Mouse (Mus musculus) G1E (cell line): ENCODE data around the gene Senp7. TPM values are rescaled to one million over a fixed set of nuclear protein-coding genes. Genes with fewer than 3 reads are reported as not detected.

Experiments used
- ATAC-seq: 2 replicates; pipeline ENCODE4 v1.8.0; 2016; ENCODE audit warnings: mild to moderate bottlenecking; ENCODE audit not compliant: insufficient number of reproducible peaks, poor library complexity, low FRiP score, severe bottlenecking; ENCODE audit errors: extremely low read depth
- DNase-seq: peaks from one replicate; pipeline ENCODE4 v3.0.0; 2012; ENCODE audit warnings: low spot score
- H3K27me3 ChIP-seq: 2 replicates; pipeline ENCODE4 v1.6.1; 2012; ENCODE audit warnings: mild to moderate bottlenecking, low read length, inconsistent platforms; ENCODE audit not compliant: insufficient read depth
- H3K36me3 ChIP-seq: replicated peaks from 2 replicates; pipeline ENCODE3; 2012; ENCODE audit warnings: mild to moderate bottlenecking, inconsistent platforms
- H3K4me1 ChIP-seq: 2 replicates; pipeline ENCODE4 v1.6.1; 2012; ENCODE audit warnings: low read depth, low read length, inconsistent platforms, mixed read lengths; ENCODE audit not compliant: insufficient read depth
- H3K4me3 ChIP-seq: 2 replicates; pipeline ENCODE4 v1.5.1; 2012; ENCODE audit warnings: low read depth, mild to moderate bottlenecking, inconsistent platforms, low read length, moderate library complexity, mixed read lengths
- H3K9me3 ChIP-seq: replicated peaks from 2 replicates; pipeline ENCODE4 v1.6.1; 2012; ENCODE audit warnings: inconsistent platforms
- CTCF ChIP-seq: IDR thresholded peaks from 2 replicates; pipeline ENCODE4 v1.5.1; 2012; ENCODE audit warnings: low read depth, low read length, inconsistent platforms, mixed read lengths
- GATA1 ChIP-seq: IDR thresholded peaks from 2 replicates; pipeline ENCODE4 v1.6.1; 2012; ENCODE audit warnings: borderline replicate concordance, low read length, inconsistent platforms, mixed read lengths
- GATA2 ChIP-seq: IDR thresholded peaks from 2 replicates; pipeline ENCODE4 v1.6.1; 2012; ENCODE audit warnings: low read depth, low read length, inconsistent platforms, borderline replicate concordance
- POLR2AphosphoS5 ChIP-seq: IDR thresholded peaks from 2 replicates; pipeline ENCODE4 v1.6.1; 2012; ENCODE audit warnings: low read depth, low read length, inconsistent platforms; ENCODE audit not compliant: insufficient replicate concordance
- TAL1 ChIP-seq: conservative IDR thresholded peaks from 2 replicates; pipeline ENCODE4 v1.6.1; 2012; ENCODE audit warnings: low read depth, low read length, inconsistent platforms, mixed read lengths
- polyA plus RNA-seq: library from polyadenylated mRNA; stranded (reverse); fragments of >175 nt; gene quantifications from 2 replicates; pipeline ENCODE4 v1.2.3, GENCODE M21; 2012
- total RNA-seq, 2 experiments: library from RNA; stranded (forward) in 1 of 2; stranded (reverse) in 1 of 2; fragments of 200-1000 nt in 1 of 2; fragments of >200 nt in 1 of 2; fragmentation: Nextera tagmentation in 1 of 2; gene quantifications; 2 replicates each; pipeline ENCODE4 v1.2.3; 2014 to 2017

Gene Senp7
- total and polyA plus RNA-seq, 3 experiments = 20.5 to 115 (median 37.4) TPM

DNA sequence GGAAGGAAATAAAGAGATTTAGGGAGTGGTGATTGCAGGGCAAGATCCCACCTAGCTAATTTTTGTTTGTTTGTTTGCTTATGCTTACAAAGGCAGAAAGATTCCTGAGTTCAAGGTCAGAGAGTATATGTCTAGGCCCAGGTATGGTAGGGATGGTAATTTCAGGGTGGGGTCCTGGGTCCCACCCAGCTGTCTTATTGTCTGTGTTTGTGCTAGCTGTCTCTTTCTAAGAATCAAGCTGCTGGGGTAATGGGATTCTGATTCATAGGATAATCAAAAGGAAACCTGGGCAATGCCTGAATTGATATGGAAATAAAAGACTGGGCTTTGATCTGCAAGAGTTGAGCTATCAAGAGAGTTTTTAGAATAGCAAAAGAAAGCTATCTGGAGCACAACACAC is 179.5 kb downstream of the Senp7 start:
- TF ChIP-seq GATA2 (no peak), GATA1 (no peak), POLR2AphosphoS5 (no peak), CTCF (no peak), TAL1 (no peak)
- Histone ChIP-seq H3K4me3 (no peak overlapping the region), H3K36me3 (no peaks in the 10 kb centered on the region), H3K27me3 (no peaks in the 10 kb centered on the region), H3K4me1 (no peaks in the 10 kb centered on the region), H3K9me3 (no peaks in the 10 kb centered on the region)
- DNase-seq (no peak), ATAC-seq (no peak)

DNA sequence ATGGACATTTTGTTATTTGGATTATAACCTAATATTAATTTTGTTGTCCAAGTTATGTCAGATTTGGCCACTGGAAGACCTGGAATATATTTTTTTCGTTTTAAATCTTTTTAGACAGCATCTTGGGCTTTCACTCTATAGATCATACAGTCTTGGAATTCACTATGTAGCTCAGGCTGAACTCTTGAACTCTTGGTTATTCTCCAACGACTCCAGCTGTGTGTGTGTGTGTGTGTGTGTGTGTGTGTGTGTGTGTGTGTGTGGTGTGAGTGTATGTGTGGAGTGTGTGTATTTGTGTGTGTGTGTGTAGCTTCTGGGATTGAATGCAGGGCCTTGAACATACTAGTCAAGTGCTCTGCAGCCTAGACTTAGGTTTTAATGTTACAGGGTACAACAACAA is 181.3 kb downstream of the Senp7 start:
- Histone ChIP-seq H3K4me1 (no peaks in the 10 kb centered on the region), H3K9me3 (no peaks in the 10 kb centered on the region), H3K36me3 (no peaks in the 10 kb centered on the region), H3K4me3 (no peak overlapping the region), H3K27me3 (no peaks in the 10 kb centered on the region)
- ATAC-seq = no peak
- DNase-seq = no peak
- TF ChIP-seq POLR2AphosphoS5 = no peak
- no peak for TF ChIP-seq GATA1
- TF ChIP-seq CTCF = no peak
- no peak for TF ChIP-seq TAL1
- no peak for TF ChIP-seq GATA2

DNA sequence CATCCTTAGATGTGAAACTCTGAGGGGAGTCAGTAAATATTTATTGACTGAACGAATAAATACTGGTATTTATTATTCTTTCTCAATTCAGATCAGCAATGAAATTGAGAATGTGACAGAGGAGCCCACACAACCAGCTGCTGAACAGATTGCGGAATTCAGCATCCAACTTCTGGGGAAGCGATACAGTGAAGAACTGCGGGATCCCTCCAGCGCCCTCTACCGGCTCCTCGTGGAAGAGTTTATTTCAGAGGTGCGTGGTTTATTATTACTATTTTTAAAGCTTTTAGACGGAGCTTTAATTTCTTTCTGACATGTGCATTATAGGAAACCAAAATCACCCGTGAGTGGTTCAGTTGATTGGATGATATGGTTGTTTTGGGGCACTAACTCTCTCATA is 183.2 kb downstream of the Senp7 start:
- DNase-seq = peak; percentile 1
- Histone ChIP-seq H3K4me1 (no peaks in the 10 kb centered on the region), H3K9me3 (no peaks in the 10 kb centered on the region), H3K27me3 (no peaks in the 10 kb centered on the region), H3K4me3 (no peak overlapping the region), H3K36me3 (no peaks in the 10 kb centered on the region)
- no peak for ATAC-seq
- TF ChIP-seq CTCF = peak; percentile 46
- TF ChIP-seq POLR2AphosphoS5 = no peak

DNA sequence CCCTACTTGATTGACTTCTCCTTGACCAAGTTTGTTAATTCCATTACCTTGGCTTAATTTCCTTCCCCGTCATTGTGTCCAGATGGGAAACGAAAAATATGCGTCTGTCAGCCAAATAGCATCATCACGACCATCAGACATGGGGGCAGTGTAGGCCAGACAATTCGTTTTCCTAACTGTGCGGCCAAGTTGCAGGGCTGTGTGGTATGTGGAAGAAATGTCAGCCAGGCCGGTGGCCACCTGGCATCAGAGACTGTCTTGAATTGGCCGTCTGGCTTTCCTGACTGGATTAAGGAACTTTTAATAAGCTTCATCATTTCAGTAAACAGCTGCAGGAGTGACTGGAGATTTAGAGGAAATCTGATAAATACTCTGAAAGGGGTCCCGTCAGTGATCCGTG is 184.6 kb downstream of the Senp7 start:
- ATAC-seq = no peak
- no peak overlapping the region for H3K4me3 ChIP-seq

More for the DNA sequence above, 184.6 kb downstream of the Senp7 start:
- Histone ChIP-seq H3K4me1 (no peaks in the 10 kb centered on the region), H3K27me3 (no peaks in the 10 kb centered on the region), H3K9me3 (no peaks in the 10 kb centered on the region), H3K36me3 (no peaks in the 10 kb centered on the region)
- TF ChIP-seq TAL1 (no peak), GATA2 (no peak), GATA1 (no peak), POLR2AphosphoS5 (no peak), CTCF (no peak)
- DNase-seq = no peak

Other genes with a start within 250 kb of the Senp7 start
- 5.5 and 5.7 TPM in 2 replicates for gene Nfkbiz, start 209.4 kb upstream of the Senp7 start, total RNA-seq (2014; fragmentation: Nextera tagmentation)
- 5.1 and 5.5 TPM in 2 replicates for gene Nfkbiz, start 209.4 kb upstream of the Senp7 start, total RNA-seq (2017)
- 0.74 and 0.92 TPM in 2 replicates for gene Nfkbiz, start 209.4 kb upstream of the Senp7 start, polyA plus RNA-seq
- gene Nxpe3, start 153.1 kb upstream of the Senp7 start, total RNA-seq (2014; fragmentation: Nextera tagmentation) = 25.2 and 29.2 TPM in 2 replicates
- gene Nxpe3, start 153.1 kb upstream of the Senp7 start, total RNA-seq (2017) = 9.9 and 13.3 TPM in 2 replicates
- 0.79 and 1.3 TPM in 2 replicates for gene Nxpe3, start 153.1 kb upstream of the Senp7 start, polyA plus RNA-seq
- gene Cep97, start 113.5 kb upstream of the Senp7 start, total RNA-seq (2014; fragmentation: Nextera tagmentation) = 17.4 and 17.6 TPM in 2 replicates
- 17.3 and 24.6 TPM in 2 replicates for gene Cep97, start 113.5 kb upstream of the Senp7 start, total RNA-seq (2017)
- 5.8 and 11.4 TPM in 2 replicates for gene Cep97, start 113.5 kb upstream of the Senp7 start, polyA plus RNA-seq
- gene Rpl24, start 82.1 kb upstream of the Senp7 start, total RNA-seq (2014; fragmentation: Nextera tagmentation) = 410 and 496 TPM in 2 replicates
- gene Rpl24, start 82.1 kb upstream of the Senp7 start, total RNA-seq (2017) = 1,331 and 1,386 TPM in 2 replicates
- 62.5 and 148 TPM in 2 replicates for gene Rpl24, start 82.1 kb upstream of the Senp7 start, polyA plus RNA-seq
- 37.0 and 37.6 TPM in 2 replicates for gene Zbtb11, start 74.5 kb upstream of the Senp7 start, total RNA-seq (2014; fragmentation: Nextera tagmentation)
- gene Zbtb11, start 74.5 kb upstream of the Senp7 start, total RNA-seq (2017) = 35.1 and 42.3 TPM in 2 replicates
- gene Zbtb11, start 74.5 kb upstream of the Senp7 start, polyA plus RNA-seq = 6.8 TPM in 2 replicates
- 176 and 198 TPM in 2 replicates for gene Pcnp, start 18.6 kb upstream of the Senp7 start, total RNA-seq (2014; fragmentation: Nextera tagmentation)
- 106 and 113 TPM in 2 replicates for gene Pcnp, start 18.6 kb upstream of the Senp7 start, total RNA-seq (2017)
- gene Pcnp, start 18.6 kb upstream of the Senp7 start, polyA plus RNA-seq = 30.9 and 31.6 TPM in 2 replicates
- 28.4 and 35.4 TPM in 2 replicates for gene Trmt10c, start 10.5 kb upstream of the Senp7 start, total RNA-seq (2014; fragmentation: Nextera tagmentation)
- gene Trmt10c, start 10.5 kb upstream of the Senp7 start, total RNA-seq (2017) = 38.6 and 43.8 TPM in 2 replicates
- 13.6 and 15.4 TPM in 2 replicates for gene Trmt10c, start 10.5 kb upstream of the Senp7 start, polyA plus RNA-seq
- gene Impg2, start 156.0 kb downstream of the Senp7 start, total RNA-seq (2014; fragmentation: Nextera tagmentation) = 0.44 TPM in 1 of 2 replicates, not detected in the other
- 0.12 and 0.38 TPM in 2 replicates for gene Impg2, start 156.0 kb downstream of the Senp7 start, total RNA-seq (2017)
- not detected in 2 replicates for gene Impg2, start 156.0 kb downstream of the Senp7 start, polyA plus RNA-seq